Mouse (Mus musculus) splenic B cell, adult 2 months (primary cell): ENCODE data around the gene Cers6.
A peak's percentile ranks its signal among the peaks of the same experiment; 100 is the strongest.

ENCODE experiments used
- DNase-seq: peaks from one replicate; pipeline ENCODE4 v3.0.0-alpha.2; 2011; ENCODE audit warnings: low read depth, low spot score
- H3K27me3 ChIP-seq: 2 replicates; pipeline ENCODE4 v1.6.1; 2012; ENCODE audit warnings: mild to moderate bottlenecking, low read length, moderate library complexity, mixed read lengths; ENCODE audit not compliant: control insufficient read depth, poor library complexity, insufficient read depth, severe bottlenecking
- H3K36me3 ChIP-seq: 2 replicates; pipeline ENCODE4 v1.6.1; 2012; ENCODE audit warnings: mild to moderate bottlenecking, low read length, moderate library complexity, mixed read lengths; ENCODE audit not compliant: control insufficient read depth, poor library complexity, insufficient read depth, severe bottlenecking

Gene Cers6

DNA sequence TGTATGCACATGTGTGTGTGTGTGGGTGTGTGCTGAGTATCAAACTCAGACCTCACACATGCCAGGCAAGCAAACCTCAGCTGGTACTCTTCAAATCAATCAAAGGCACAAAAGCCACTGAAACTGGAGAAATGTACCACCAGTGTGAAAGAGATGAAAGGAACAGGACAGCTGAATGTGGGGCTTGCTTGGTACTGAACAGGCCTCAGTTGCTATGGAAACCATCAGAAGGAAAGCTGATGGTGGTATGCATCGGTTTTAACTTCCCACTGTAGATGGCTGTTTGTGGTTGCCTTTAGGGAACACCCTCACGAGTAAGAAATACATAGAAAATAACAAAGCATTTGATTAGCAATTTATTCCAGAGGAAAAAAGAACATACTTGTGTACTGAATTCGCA lies 264.2 kb downstream of the Cers6 start:
- Histone ChIP-seq H3K27me3 (no peaks in the 10 kb centered on the region), H3K36me3 (no peaks in the 10 kb centered on the region)
- no peak for DNase-seq

DNA sequence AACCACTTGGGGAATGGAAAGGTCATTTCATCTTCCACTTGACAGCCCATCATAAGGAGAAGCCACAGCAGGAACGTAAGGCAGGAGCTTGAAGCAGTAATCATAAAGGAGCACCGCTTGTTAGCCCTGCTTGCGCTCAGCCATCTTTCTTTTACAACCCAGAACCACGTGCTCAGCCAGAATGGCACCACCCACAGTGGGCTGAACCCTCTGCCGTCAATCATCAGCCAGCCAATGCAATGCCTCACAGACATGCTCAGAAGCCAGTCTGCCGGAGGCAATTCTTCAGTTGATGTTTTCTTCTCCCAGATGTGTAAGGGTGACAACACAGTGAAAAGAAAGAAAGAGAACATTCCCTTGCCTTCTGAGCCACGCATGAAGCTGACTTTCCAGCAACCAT lies 267.1 kb downstream of the Cers6 start:
- H3K36me3 ChIP-seq = no peaks in the 10 kb centered on the region
- DNase-seq = peak; percentile 6

DNA sequence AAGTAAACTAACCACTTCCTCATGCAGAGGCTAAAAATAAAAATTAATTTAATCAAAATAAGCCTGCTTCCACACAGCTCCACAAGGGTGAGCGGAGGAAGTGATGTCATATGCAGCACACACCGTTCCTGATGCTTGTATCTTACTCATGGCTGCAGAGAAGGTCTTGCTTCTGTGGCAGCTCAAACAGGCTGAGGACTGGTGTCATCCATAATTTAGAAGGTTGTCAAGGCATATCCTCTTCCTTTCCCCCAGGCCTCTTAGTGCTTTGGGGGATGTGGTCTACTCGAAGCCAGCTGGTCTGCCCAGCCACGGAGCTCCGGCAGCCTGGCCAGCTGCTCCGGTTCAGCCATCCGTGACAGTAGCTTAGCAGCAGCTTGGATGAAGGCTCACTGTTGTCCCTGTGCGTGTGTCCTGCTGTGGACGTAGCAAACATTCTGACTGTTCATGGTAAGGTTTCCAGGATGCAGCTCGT lies 267.7 kb downstream of the Cers6 start:
- Histone ChIP-seq H3K27me3 (no peaks in the 10 kb centered on the region), H3K36me3 (no peaks in the 10 kb centered on the region)
- DNase-seq = peak; percentile 46

More for the DNA sequence above, 267.1 kb downstream of the Cers6 start:
- no peaks in the 10 kb centered on the region for H3K27me3 ChIP-seq

DNA sequence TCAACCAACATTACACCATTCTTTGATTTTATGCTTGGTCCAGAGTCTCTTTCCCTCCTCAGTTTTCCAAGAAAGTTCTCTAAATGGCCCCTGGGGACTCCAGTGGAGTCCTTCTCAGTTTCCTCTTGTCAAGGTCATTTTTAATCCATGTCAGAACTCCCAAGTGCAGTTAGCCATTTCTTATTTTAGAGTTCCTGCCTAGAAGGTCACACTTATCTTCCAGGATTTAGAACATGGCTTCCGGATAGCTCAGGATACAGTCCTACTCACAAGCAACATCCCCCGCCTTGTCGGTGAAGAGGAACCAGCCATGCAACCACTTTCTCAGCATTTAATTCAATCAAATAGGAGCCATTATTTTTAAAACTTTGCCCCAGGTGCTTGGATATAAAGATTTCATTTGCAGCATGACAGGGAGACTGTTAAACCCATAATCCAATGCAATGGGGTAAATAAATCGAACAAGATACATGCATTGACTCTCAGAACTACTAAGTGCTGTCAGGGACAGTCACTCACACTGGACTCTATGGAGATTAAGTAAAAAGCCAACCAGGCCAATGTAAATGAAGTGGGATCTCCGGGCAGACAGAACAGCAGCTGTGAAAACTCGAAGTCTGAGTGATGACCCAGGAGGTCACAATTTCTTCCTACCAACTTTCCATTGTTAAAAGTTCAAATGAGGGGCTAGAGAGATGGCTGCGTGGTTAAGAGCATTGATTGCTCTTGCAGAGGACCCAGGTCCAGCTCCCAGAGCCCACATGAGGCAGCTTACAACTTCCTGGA lies 268.4 kb downstream of the Cers6 start:
- no peaks in the 10 kb centered on the region for H3K36me3 ChIP-seq

DNA sequence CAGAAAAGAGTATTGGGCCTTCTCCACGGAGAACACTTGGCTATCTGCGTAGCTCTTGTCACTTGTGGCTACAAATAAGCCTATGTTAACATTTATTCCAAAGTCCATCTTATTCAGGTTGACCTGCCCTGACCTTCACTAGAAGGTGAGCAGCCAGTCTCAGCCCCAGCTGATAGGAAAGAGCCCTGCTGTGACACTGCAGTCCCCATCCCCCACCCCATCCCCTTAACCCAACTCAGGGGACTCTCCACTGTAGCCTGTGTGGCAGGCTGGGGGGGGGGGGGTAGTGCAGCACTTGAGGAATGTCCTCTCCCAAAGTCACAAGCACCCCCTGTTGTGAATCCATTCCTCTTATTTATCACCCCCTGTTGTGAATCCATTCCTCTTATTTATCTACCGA lies 270.8 kb downstream of the Cers6 start:
- Histone ChIP-seq H3K36me3 (no peaks in the 10 kb centered on the region), H3K27me3 (no peaks in the 10 kb centered on the region)
- DNase-seq = no peak

More for the DNA sequence above, 268.4 kb downstream of the Cers6 start:
- DNase-seq = no peak
- H3K27me3 ChIP-seq = no peaks in the 10 kb centered on the region

DNA sequence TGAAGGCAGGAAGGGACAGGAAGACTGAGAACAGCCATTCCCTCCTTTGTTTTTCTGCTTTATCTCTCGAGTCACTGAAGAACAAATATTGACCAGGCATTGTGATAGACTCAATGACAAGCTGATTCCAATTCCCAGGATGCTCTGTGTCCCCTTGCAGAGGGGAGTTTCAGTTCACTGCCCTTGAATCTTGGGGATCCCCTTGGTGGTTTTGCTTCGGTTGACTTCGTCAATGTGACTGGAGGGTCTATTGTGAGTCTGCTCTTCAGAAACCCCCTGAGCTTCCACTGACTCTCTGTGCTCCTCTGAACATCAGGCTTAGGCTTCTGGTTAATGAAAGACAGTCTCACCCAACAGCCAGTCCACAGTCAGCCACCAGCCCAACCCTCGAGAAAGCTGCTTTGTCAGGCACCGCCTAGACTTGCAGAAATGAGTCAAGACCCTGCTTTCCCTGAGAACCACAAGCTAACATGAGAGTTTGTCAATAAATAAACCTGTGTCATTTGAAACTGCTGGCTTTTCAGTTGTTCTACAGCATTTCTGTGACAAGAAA lies 271.3 kb downstream of the Cers6 start:
- Histone ChIP-seq H3K27me3 (no peaks in the 10 kb centered on the region), H3K36me3 (no peaks in the 10 kb centered on the region)
- no peak for DNase-seq

DNA sequence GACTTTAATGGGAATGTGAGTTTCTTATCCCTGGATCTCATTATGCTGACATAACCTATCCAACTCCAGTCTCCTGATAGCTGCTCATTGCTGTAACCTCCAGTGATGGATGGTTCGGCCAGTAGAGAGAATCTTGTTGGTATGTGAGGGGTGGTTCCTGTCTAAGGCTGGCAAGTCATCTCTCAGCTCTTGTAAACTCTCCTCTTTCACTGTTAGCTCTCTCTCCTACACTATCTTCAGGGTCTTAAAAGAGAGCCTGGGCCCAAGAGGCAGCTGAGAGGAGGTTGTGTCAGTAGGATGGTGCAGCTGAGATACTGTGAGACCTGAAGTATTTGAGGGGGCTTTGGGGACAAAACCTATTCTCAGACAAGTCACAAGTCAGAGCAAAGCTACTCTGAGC lies 272.9 kb downstream of the Cers6 start:
- Histone ChIP-seq H3K27me3 (no peaks in the 10 kb centered on the region), H3K36me3 (no peaks in the 10 kb centered on the region)
- no peak for DNase-seq

DNA sequence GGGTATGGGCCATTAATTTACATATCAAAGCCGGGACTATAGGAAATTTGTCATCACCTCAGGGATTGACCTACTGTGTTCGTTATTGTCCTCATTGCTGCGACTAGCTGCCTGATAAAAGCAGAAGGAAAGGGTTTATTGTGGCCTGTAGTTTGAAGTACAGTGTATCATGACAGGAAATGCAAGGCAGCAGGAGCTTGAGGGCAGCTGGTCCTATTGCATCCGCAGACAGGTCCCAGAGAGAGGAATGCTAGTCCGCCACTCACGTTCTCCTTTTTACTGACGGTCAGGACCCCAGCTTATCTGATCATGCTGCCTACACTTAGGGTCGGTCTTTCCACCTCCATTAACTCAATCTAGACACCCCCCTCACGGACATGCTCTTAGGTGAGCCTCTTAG lies 273.7 kb downstream of the Cers6 start:
- Histone ChIP-seq H3K36me3 (no peaks in the 10 kb centered on the region), H3K27me3 (no peaks in the 10 kb centered on the region)
- DNase-seq = no peak

DNA sequence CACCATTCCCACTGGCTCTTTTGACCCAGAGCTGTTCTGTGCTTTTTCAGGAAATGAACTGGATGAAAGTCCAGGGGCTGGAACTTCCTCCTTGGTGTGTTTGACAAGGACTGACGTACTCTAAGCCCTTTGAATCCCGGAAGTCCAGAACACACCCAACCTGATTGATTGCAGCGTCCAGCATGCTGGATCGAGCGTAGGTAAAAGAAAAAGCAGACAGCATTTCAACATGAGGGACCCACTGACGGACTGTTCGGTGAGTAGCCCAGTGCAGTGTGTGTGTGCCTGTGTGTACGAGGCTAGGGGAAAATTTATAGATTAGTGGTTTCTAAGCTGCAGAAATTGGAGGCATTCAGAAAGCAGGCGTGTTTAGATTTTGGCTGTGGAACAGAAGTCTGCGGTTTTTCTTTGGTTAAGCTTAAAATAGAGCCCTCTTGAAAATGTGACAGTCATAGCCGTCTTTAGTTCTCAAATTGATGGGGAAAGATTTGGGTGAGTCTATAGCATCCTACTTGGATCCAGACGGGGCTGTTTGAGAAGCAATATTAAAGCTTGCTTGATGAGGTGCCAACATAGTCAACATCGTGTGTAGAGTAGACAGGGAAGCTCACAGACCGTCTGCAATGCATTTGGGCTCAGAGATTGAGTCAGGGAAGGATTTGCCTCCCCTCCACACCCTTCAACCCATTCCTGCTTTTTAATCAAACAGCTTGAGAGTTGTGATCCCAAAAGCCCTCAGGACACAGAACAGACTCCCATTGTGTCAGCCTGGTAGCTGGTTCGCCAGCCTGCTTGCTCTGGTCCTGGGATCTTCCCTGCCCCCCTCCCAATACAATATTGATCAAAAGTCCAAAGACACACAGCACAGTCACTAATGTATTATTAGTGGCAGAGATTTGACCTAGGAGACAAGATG lies 274.7 kb downstream of the Cers6 start, which contains the start of gene Nostrin:
Nostrin (plus strand) TSS at position 140 of the 916 bp plus-strand sequence.
- peak; percentile 6 for DNase-seq
- Histone ChIP-seq H3K27me3 (no peaks in the 10 kb centered on the region), H3K36me3 (no peaks in the 10 kb centered on the region)

DNA sequence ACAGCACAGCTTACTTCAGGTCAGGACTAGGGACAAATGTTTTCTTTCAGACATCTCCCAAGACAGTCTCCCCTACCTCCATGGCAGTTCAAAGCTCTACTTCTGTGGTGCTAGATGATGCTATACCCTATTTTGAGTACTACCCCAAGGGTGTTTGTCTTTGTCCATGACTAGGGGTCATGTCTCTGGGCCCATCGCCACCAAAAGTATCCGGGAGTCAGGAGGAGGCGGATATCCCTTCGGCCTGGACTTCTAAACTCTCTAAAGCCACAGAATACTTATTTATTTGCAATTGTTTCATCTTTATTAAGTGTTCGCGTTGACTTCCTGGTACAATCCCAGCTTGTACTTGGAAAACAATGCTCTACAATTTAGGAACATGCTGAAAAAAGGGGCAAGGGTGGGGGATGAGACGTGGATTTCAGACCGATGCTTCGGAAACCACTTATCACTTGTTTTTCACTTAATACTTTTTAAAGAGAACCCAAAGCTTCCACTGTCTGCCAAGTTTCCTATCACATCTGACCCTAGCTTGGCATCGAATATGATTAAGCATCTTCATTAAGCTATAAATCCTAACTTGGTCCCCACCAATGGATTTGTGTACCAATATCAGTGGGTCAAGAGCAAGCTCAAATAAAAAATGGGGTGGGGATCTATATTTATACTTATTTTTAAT lies 276.3 kb downstream of the Cers6 start:
- Histone ChIP-seq H3K27me3 (no peaks in the 10 kb centered on the region), H3K36me3 (no peaks in the 10 kb centered on the region)
- no peak for DNase-seq

DNA sequence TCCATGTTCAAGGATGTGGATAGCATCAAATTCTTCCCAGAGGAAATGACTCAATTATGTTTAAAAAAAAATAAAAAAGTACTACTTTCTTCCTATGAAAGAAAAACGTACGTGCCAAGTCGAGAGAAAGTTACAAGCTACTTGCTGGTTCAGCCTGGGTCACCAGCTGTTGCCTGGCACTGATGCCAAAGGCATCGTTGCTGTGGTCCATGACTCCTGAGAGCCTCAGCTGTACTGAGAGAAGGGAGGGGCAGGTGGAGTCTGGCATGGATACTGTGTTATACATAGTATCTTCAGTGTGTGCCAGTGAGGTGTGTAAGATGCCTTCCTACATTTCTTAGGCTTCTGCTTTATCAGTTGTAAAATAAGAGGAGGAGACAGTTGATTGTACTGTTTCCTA lies 277.5 kb downstream of the Cers6 start:
- Histone ChIP-seq H3K27me3 (no peaks in the 10 kb centered on the region), H3K36me3 (no peaks in the 10 kb centered on the region)
- no peak for DNase-seq

DNA sequence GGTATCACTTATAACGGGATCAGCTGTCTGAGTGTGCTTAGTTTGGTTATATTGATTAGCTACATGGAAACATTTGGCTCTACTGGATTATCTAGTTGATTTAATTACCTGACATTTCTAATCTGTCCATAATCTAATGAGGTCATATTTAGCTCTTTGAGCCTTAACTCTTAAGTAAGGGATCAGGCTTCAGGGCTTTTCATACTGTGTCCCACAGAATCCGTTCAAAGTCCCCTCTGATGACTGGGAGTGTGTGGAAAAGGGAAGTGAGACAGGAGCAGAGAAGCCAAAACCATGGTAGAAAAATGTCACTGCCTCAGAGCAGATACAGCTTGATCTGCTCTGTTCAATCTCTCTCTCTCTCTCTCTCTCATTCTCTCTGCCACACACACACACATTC lies 279.0 kb downstream of the Cers6 start:
- no peaks in the 10 kb centered on the region for H3K27me3 ChIP-seq
- H3K36me3 ChIP-seq = no peaks in the 10 kb centered on the region
- no peak for DNase-seq

DNA sequence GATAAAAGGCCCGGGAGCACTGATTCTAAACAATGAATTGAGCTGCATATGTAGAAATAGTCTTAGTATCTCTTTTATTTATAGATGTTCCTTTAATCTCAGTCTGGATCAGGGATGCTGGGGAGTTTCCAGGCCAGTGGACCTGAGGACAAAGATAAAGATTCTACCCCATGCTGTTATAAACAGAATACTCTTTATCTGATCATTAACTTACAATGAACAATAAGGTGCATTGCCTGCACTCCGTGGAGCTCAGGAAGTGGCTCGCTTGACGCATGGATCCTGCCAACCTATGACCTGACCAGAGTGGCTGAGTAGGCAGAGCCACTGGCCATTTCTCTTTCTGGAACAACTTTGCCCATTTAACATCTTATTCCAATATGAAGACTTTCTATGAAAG lies 279.6 kb downstream of the Cers6 start:
- no peaks in the 10 kb centered on the region for H3K36me3 ChIP-seq
- H3K27me3 ChIP-seq = no peaks in the 10 kb centered on the region
- no peak for DNase-seq

DNA sequence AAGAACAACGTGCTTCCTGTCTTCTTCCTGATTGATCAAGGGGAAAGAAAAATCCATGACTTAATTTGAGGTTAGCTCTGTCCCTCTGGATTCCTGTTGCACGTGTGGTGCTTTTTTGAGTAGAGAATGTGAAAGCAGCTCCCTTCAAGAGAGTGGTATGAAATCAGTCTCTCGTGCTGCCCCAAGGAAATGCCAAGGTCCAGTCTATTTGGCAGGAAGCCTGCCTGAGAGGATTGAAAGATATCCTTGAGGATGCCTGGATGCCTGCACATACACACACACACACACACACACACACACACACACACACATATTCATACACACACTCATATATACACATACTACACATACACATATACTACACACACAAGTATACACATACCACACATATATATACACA lies 287.4 kb downstream of the Cers6 start:
- no peaks in the 10 kb centered on the region for H3K36me3 ChIP-seq
- H3K27me3 ChIP-seq = no peaks in the 10 kb centered on the region
- DNase-seq = no peak
